ENCODE assay signal across 19 mouse cellular contexts in the genomic region with DNA sequence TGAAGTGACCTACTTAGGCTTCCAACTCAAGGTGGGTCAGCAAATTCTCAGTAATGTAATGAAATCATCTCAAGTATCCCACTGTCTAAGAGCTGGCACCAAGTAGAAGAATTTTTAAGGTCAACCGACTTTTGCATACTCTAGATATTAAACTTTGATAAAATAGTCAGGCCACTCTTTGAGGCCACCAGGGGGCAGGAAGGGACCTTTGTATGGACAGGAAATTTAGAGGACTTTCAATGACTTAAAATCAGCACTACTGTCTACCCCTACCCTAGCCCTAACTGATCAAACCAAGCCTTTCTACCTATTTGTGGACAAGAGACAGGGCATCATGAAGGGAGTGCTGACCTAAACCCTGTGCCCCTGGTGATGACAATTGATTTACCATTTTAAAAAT.
DNase-seq lines count a peak whose midpoint lies in the region; ATAC-seq and TF ChIP-seq lines count a peak whose summit lies in the region.
"Had no signal": no experiment of that assay in that cellular context is flagged by ENCODE, and none has a peak within 500 bp of the region (broad histone marks: within the 10 kb centered on the region; RNA-seq: fewer than 3 reads in every experiment).

No protein-coding gene starts in this region.

- ATAC-seq in forebrain, embryonic 14.5 days = no peak
- ATAC-seq: forebrain, postnatal 0 days; inflammation-experienced regulatory T-cells, adult 6 months had no signal

- no peak for DNase-seq in gastrocnemius, adult 2 months
- DNase-seq in gastrocnemius, postnatal 25 days = no peak
- DNase-seq in kidney, postnatal 4 days = peak; percentile 5 to 17
- DNase-seq in kidney, postnatal 14 days = no peak
- peak; percentile 7 for DNase-seq in right cerebral cortex, adult 18-20 months
- no peak for DNase-seq in right cerebral cortex, postnatal 25 days
- no peak for DNase-seq in forebrain, embryonic 14.5 days (ENCODE audit: low spot score)
- no peak for DNase-seq in urinary bladder, adult 2 months (ENCODE audit: low spot score)
- DNase-seq: cerebellum, adult 9-11 months; embryo, embryonic 11 days; forebrain, postnatal 0 days; heart, postnatal 10 days; right cerebral cortex, postnatal 4 days had no signal

- H3K9ac ChIP-seq in forebrain, embryonic 14.5 days (ENCODE audit: low read length) = no peak overlapping the region
- H3K9ac ChIP-seq: forebrain, postnatal 0 days; hindbrain, embryonic 13.5 days; limb, embryonic 13.5 days; liver, embryonic 15.5 days had no signal

- intact Hi-C loops in gastrocnemius, adult 2 months (cut with DNase I) = no loop called here

- H3K27ac ChIP-seq in gastrocnemius, adult 2 months = no peak overlapping the region
- no peak overlapping the region for H3K27ac ChIP-seq in forebrain, embryonic 14.5 days (ENCODE audit: low read depth, low read length)
- H3K27ac ChIP-seq: hindbrain, embryonic 13.5 days; limb, embryonic 13.5 days; liver, embryonic 15.5 days had no signal

- no peaks in the 10 kb centered on the region for H3K9me3 ChIP-seq in forebrain, embryonic 14.5 days (replicated peaks; ENCODE audit: control insufficient read depth, low read length)
- H3K9me3 ChIP-seq: hindbrain, embryonic 13.5 days; limb, embryonic 13.5 days; liver, embryonic 15.5 days had no signal

- 96% methylated on average over 1 of the region's 1 CpGs for WGBS in forebrain, embryonic 14.5 days

- peak; percentile 15; the same call in 1 of the 2 replicates for TF ChIP-seq CTCF in gastrocnemius, adult 2 months (IDR thresholded peaks at IDR 0.05)

- H3K36me3 ChIP-seq in forebrain, embryonic 14.5 days (ENCODE audit: control insufficient read depth, insufficient read depth, low read length) = no peaks in the 10 kb centered on the region
- H3K36me3 ChIP-seq: hindbrain, embryonic 13.5 days; limb, embryonic 13.5 days; liver, embryonic 15.5 days had no signal

- no peak overlapping the region for H3K4me3 ChIP-seq in gastrocnemius, adult 2 months
- H3K4me3 ChIP-seq in forebrain, embryonic 14.5 days (ENCODE audit: low read depth, low read length) = no peak overlapping the region
- H3K4me3 ChIP-seq: hindbrain, embryonic 13.5 days; limb, embryonic 13.5 days; liver, embryonic 15.5 days had no signal

- H3K4me2 ChIP-seq in forebrain, embryonic 14.5 days (ENCODE audit: low read length) = no peak overlapping the region
- H3K4me2 ChIP-seq: heart, embryonic 11.5 days; hindbrain, embryonic 13.5 days; limb, embryonic 13.5 days; liver, embryonic 15.5 days; midbrain, embryonic 11.5 days had no signal

- no peaks in the 10 kb centered on the region for H3K4me1 ChIP-seq in forebrain, embryonic 14.5 days (ENCODE audit: control insufficient read depth, insufficient read depth, low read length)
- H3K4me1 ChIP-seq: hindbrain, embryonic 13.5 days; limb, embryonic 13.5 days; liver, embryonic 15.5 days had no signal

- no peaks in the 10 kb centered on the region for H3K27me3 ChIP-seq in forebrain, embryonic 14.5 days (replicated peaks; ENCODE audit: control insufficient read depth, insufficient read depth, low read length)
- H3K27me3 ChIP-seq: hindbrain, embryonic 13.5 days; limb, embryonic 13.5 days; liver, embryonic 15.5 days had no signal

Comparison
In these comparisons a context has a peak if more than half of its experiments do, and no peak if none do; other contexts are left out.
1. DNase-seq: peak in kidney, postnatal 4 days (2 of 2) and right cerebral cortex, adult 18-20 months (single experiment); none in gastrocnemius, adult 2 months (single experiment), gastrocnemius, postnatal 25 days (single experiment), kidney, postnatal 14 days (single experiment), right cerebral cortex, postnatal 25 days (single experiment), forebrain, embryonic 14.5 days (single experiment) and urinary bladder, adult 2 months (single experiment).